Mouse (Mus musculus) embryonic facial prominence, embryonic 12.5 days (tissue): ENCODE measurements around the gene Gspt2. TPM values are rescaled to one million over a fixed set of nuclear protein-coding genes. Genes with fewer than 3 reads are reported as not detected.
"Not testable (repeated sequence)": the region's sequence is repeated elsewhere in the genome, so short reads cannot be mapped to it uniquely, and the experiment has no call there.

Source experiments
- ATAC-seq: fragments of 200-750 bp; cut with Nextera tagmentation; 2 replicates; pipeline ENCODE4 v1.8.0; 2017; ENCODE audit not compliant: insufficient number of reproducible peaks, insufficient read depth, low FRiP score, low TSS enrichment
- H3K27ac ChIP-seq: fragments of 300-500 bp; sonication (generic); 2 replicates; pipeline ENCODE4 v1.5.1; 2016; ENCODE audit warnings: mild to moderate bottlenecking
- H3K27me3 ChIP-seq: fragments of 300-500 bp; sonication (generic); 2 replicates; pipeline ENCODE4 v1.6.1; 2016; ENCODE audit warnings: mild to moderate bottlenecking, moderate library complexity
- H3K36me3 ChIP-seq: fragments of 300-500 bp; sonication (generic); 2 replicates; pipeline ENCODE4 v1.6.1; 2016; ENCODE audit warnings: mild to moderate bottlenecking
- H3K4me1 ChIP-seq: fragments of 300-500 bp; sonication (generic); 2 replicates; pipeline ENCODE4 v1.6.1; 2016
- H3K4me2 ChIP-seq: fragments of 300-500 bp; sonication (generic); replicated peaks from 2 replicates; pipeline ENCODE4 v1.6.1; 2016; ENCODE audit warnings: mild to moderate bottlenecking, moderate library complexity
- H3K4me3 ChIP-seq: fragments of 300-500 bp; sonication (generic); 2 replicates; pipeline ENCODE4 v1.5.1; 2016; ENCODE audit warnings: mild to moderate bottlenecking
- H3K9ac ChIP-seq: fragments of 300-500 bp; sonication (generic); 2 replicates; pipeline ENCODE4 v1.6.1; 2016; ENCODE audit warnings: mild to moderate bottlenecking, moderate library complexity
- H3K9me3 ChIP-seq: fragments of 300-500 bp; sonication (generic); 2 replicates; pipeline ENCODE4 v1.6.1; 2016; ENCODE audit warnings: mild to moderate bottlenecking, moderate library complexity
- WGBS: fragments of 180-500 bp; shearing (Covaris S2); methylation state at CpG from one replicate; pipeline ENCODE4 v1.1.7; 2016; 5-methylcytosine and 5-hydroxymethylcytosine counted together
- polyA plus RNA-seq: library from polyadenylated mRNA; unstranded; fragments of >200 nt; fragmentation: Nextera tagmentation; extraction: Ambion mirVana; gene quantifications from 2 replicates; pipeline ENCODE4 v1.2.1, GENCODE M21; 2016

The Gspt2 gene
- polyA plus RNA-seq: 7.4 and 8.4 TPM in 2 replicates

DNA sequence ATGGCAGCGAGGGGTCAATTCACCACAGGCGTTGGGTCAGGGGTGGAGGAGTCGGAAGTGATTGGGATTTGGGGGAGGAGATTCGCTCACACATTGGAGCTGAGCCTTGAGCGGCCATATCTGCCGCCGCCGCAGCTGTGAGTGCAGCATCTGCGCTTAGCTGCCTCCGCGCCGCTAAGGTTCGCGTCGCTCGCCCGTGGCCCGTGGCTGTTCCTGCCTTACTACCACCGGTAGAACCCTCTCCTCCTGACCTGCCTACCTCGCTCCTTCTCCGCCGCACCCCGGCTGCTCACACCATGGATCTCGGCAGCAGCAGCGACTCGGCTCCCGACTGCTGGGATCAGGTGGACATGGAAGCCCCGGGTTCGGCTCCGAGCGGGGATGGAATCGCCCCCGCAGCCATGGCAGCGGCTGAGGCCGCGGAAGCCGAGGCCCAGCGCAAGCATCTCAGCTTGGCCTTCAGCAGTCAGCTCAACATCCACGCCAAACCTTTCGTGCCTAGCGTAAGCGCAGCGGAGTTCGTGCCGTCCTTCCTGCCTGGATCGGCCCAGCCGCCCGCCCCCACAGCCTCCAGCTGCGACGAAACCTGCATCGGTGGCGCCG is at the start of gene Gspt2:
TSS of gene Gspt2 (plus strand) at position 109 of the 603 bp plus-strand sequence.
- Histone ChIP-seq H3K9me3 (no peaks in the 10 kb centered on the region), H3K4me3 (peak within 1 kb of the TSS; percentile 57), H3K9ac (peak within 1 kb of the TSS; percentile 60), H3K4me2 (peak within 1 kb of the TSS; percentile 53), H3K36me3 (no peaks in the 10 kb centered on the region), H3K27ac (0 out of 2 replicates have a peak within 1 kb of the TSS, but pooled peaks have one; percentile 57), H3K27me3 (peaks cover 9% of the 10 kb centered on the region; the same call in 1 of the 2 replicates), H3K4me1 (no peaks in the 10 kb centered on the region)
- peak; percentile 77; the same call in 1 of the 2 replicates for ATAC-seq
- 15% methylated on average over 41 of the region's 53 CpGs for WGBS

DNA sequence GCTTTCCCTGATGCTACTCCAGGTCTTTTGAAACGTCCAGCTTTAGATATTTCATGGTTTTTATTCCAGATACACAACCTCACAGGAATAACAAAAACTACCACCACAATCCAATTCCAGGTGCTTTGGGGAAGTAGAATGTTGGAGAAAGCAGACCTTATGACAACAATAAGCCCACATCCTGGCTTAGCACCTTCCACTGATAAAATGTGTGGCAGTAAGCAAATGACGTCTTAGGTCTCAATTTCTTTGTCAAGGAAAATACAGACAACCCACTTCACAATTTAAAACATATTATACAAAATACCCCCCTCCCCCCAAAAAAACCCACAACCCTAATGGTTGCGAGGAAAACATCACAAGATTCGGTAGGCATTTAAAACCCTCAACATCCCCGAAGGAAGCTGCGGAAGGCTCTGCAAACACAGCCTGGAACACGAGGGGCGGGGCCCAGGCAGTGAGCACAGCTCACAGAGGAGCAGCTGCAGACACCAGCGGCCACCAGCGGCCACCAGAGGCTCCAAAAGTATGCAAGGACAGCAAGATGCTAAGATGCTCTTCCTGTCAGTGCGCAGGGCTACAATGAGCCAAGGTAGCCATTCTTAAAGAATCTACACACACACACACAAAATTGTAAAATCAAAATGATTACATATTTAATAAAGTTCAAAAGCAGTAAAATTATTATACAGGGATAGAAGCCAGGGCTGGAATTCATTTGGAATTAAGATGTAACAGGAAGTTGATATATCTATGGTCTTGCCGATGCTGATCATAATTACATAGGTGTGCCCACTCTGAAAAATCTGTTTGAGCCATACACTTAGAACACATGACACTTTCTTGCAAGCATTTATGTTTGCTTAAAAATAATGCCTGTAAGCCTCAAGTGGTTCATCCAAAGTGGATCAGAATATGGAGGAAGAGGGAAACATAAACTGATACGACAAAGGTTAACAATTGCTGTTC is 10.8 kb upstream of the Gspt2 start:
- no peak for ATAC-seq
- 31% methylated on average over 13 of the region's 13 CpGs for WGBS

DNA sequence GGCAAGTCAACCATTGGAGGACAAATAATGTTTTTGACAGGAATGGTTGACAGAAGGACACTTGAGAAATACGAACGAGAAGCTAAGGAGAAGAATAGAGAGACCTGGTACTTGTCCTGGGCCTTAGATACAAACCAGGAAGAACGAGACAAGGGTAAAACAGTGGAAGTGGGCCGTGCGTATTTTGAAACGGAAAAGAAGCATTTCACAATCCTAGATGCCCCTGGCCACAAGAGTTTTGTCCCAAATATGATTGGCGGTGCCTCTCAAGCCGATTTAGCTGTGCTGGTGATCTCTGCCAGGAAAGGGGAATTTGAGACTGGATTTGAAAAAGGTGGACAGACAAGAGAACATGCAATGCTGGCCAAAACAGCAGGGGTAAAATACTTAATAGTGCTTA is 1.0 kb downstream of the Gspt2 start:
- WGBS: 57% methylated on average over 8 of the region's 8 CpGs
- H3K9ac ChIP-seq: no peak overlapping the region
- H3K27me3 ChIP-seq: peaks cover 9% of the 10 kb centered on the region; the same call in 1 of the 2 replicates
- H3K4me3 ChIP-seq: peak overlapping the region; percentile 57
- no peaks in the 10 kb centered on the region for H3K9me3 ChIP-seq
- ATAC-seq: no peak
- H3K4me1 ChIP-seq: no peaks in the 10 kb centered on the region
- H3K27ac ChIP-seq: no peak overlapping the region
- peak overlapping the region; percentile 53 for H3K4me2 ChIP-seq
- no peaks in the 10 kb centered on the region for H3K36me3 ChIP-seq

More for the DNA sequence above, 10.8 kb upstream of the Gspt2 start:
- Histone ChIP-seq H3K4me2 (peak overlapping the region; percentile 27), H3K9ac (no peak overlapping the region), H3K27me3 (peaks cover 3% of the 10 kb centered on the region; the same call in 1 of the 2 replicates), H3K4me1 (no peaks in the 10 kb centered on the region), H3K36me3 (no peaks in the 10 kb centered on the region), H3K4me3 (no peak overlapping the region), H3K9me3 (no peaks in the 10 kb centered on the region), H3K27ac (no peak overlapping the region)

DNA sequence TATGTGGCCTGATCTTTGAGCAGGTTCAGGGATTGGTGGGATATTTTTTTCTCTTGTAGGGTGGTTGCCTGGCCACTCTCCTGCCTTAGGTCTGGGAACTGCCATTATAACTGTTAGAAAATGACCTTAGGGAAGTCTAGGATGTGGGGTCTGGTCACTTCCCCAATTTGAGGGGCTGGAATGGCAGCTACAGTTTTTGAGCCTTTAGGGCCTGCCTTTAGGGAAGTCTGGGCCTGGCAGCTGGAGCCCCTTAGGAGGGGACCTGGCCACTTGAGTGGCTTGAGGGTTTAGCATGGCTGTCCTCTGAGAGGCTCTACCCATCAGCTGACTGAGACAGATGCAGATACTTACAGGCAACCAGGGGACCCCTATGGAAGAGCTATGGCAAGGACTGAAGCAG is 12.7 kb downstream of the Gspt2 start:
- H3K4me3 ChIP-seq: no peak overlapping the region
- H3K27ac ChIP-seq: no peak overlapping the region
- no peak for ATAC-seq
- no peak overlapping the region for H3K9ac ChIP-seq
- H3K4me2 ChIP-seq: no peak overlapping the region
- no peaks in the 10 kb centered on the region for H3K9me3 ChIP-seq
- no peaks in the 10 kb centered on the region for H3K36me3 ChIP-seq
- H3K4me1 ChIP-seq: no peaks in the 10 kb centered on the region
- H3K27me3 ChIP-seq: peaks cover 8% of the 10 kb centered on the region; the same call in 1 of the 2 replicates

DNA sequence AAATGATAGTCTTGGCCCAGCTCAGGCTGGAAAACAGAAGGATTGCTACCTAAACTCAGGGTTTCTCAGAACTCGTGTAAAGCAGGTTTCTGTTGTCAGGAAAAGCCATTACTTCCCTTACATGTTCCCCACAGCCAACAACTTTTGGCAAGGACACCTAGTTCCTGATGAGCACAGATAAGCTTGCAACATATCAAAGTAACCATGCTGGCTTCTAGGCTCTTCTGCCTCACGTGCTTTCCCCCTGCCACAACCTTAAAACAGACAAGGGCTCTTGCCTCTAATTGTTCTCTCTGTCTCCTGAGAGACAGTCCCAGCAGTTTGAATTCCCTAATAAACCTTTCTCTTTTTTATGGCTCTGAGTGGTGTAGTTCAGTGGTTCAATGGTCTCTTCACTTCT is 21.9 kb downstream of the Gspt2 start:
- no peak overlapping the region for H3K9ac ChIP-seq
- no peaks in the 10 kb centered on the region for H3K36me3 ChIP-seq
- no peak overlapping the region for H3K4me2 ChIP-seq
- no peak for ATAC-seq
- WGBS: 65% methylated on average over 2 of the region's 2 CpGs
- no peak overlapping the region for H3K27ac ChIP-seq
- no peaks in the 10 kb centered on the region for H3K4me1 ChIP-seq
- no peak overlapping the region for H3K4me3 ChIP-seq
- H3K9me3 ChIP-seq: no peaks in the 10 kb centered on the region
- H3K27me3 ChIP-seq: no peaks in the 10 kb centered on the region

DNA sequence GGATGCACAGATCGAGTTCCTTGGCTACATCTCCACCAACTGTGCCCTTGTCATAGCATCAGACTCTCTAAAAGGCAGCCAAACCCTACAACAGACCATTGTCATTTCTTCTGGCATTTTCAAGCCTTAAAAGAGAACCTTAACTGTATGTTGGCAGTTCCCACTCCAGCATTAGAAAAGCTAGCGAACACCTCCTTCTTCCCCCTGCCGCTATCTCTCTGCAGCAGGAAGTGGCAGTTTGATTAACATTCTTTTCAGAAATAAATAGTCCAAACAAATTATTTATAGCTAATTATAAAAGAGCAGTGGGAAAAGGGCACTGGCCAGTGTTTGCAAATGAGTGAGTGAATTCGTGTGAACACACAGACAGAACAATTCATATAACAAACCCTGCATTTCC is 34.9 kb downstream of the Gspt2 start:
- no peaks in the 10 kb centered on the region for H3K27me3 ChIP-seq
- H3K4me3 ChIP-seq: no peak overlapping the region
- H3K9me3 ChIP-seq: no peaks in the 10 kb centered on the region
- no peak overlapping the region for H3K27ac ChIP-seq
- no peak overlapping the region for H3K9ac ChIP-seq
- H3K4me1 ChIP-seq: no peaks in the 10 kb centered on the region
- H3K36me3 ChIP-seq: no peaks in the 10 kb centered on the region
- 80% methylated on average over 4 of the region's 4 CpGs for WGBS
- ATAC-seq: no peak
- H3K4me2 ChIP-seq: no peak overlapping the region

DNA sequence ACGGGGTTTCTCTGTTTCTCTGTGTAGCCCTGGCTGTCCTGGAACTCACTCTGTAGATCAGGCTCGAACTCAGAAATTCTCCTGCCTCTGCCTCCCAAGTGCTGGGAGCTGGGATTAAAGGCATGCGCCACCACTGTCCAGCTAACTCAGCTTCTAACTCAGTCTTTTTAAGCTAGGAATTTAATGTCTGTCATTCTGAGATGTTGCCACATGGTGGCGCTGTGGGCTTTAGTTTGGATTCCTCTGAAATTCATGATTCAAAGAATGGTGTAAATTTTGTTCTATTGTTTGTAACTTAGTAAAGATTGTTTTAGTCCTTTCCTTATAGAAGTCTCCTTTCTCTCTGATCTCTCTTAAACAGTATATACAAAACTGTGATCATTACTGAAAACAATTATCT is 39.1 kb downstream of the Gspt2 start:
- Histone ChIP-seq H3K4me3 (no peak overlapping the region), H3K27ac (no peak overlapping the region), H3K27me3 (no peaks in the 10 kb centered on the region), H3K36me3 (no peaks in the 10 kb centered on the region), H3K4me1 (no peaks in the 10 kb centered on the region), H3K9ac (no peak overlapping the region), H3K9me3 (no peaks in the 10 kb centered on the region), H3K4me2 (no peak overlapping the region)
- ATAC-seq: no peak
- WGBS: 45% methylated on average over 4 of the region's 4 CpGs

DNA sequence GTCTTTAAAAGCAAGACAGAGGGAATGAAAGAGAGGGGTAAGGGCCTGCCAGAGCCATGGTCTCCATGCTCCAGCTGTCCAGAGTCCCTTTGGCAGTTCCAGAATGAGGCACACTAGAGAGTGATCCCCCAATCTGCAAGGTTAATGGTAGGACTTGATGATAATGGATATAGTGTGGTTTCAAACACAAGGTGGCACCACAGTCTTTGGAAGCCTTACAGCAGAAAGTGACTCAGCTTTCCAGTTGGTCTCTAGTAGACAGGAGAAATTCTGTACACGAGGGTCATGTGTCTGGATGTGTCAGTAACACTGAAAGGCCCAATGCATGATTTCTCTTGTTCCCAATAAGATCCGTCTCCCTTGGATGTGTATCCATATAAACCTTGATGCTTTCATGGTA is 45.7 kb downstream of the Gspt2 start:
- H3K27me3 ChIP-seq, H3K36me3 ChIP-seq, H3K9me3 ChIP-seq, H3K9ac ChIP-seq, H3K4me2 ChIP-seq, ATAC-seq, H3K27ac ChIP-seq, H3K4me1 ChIP-seq, H3K4me3 ChIP-seq: not testable (repeated sequence)
- WGBS: no CpG with 5 or more reads among the region's 2 CpGs

DNA sequence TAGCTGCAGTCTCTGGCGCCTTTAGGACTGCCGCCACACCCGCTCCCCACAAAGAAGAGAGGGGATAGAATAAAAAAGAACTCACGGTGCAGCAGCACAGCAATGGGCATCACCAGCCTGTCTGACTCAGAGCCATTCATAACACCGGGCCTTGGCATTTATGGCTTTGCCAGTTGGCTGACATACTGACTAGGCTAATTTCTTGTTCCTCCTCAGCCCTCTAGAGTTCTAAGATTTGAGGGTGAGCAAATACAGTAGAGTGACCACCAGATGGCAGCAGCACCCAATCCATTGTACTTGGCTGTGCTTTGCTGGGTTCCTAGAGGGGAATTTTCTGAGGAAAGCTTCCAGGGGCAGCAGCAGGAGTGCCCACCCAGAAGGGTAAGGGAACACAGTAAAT is 53.7 kb downstream of the Gspt2 start:
- 90% methylated on average over 5 of the region's 5 CpGs for WGBS

More for the DNA sequence above, 53.7 kb downstream of the Gspt2 start:
- H3K4me2 ChIP-seq, H3K4me1 ChIP-seq, H3K9me3 ChIP-seq, H3K4me3 ChIP-seq, H3K9ac ChIP-seq, H3K36me3 ChIP-seq, H3K27me3 ChIP-seq, H3K27ac ChIP-seq, ATAC-seq: not testable (repeated sequence)

Other genes with a start within 250 kb of the Gspt2 start
- gene Maged1, start 93.9 kb upstream of the Gspt2 start, polyA plus RNA-seq: 802 and 805 TPM in 2 replicates
- gene Zxdb, start 88.5 kb downstream of the Gspt2 start, polyA plus RNA-seq: 1.7 and 2.1 TPM in 2 replicates